Comparison of ENCODE assay signal across 8 mouse cellular contexts in the genomic region with DNA sequence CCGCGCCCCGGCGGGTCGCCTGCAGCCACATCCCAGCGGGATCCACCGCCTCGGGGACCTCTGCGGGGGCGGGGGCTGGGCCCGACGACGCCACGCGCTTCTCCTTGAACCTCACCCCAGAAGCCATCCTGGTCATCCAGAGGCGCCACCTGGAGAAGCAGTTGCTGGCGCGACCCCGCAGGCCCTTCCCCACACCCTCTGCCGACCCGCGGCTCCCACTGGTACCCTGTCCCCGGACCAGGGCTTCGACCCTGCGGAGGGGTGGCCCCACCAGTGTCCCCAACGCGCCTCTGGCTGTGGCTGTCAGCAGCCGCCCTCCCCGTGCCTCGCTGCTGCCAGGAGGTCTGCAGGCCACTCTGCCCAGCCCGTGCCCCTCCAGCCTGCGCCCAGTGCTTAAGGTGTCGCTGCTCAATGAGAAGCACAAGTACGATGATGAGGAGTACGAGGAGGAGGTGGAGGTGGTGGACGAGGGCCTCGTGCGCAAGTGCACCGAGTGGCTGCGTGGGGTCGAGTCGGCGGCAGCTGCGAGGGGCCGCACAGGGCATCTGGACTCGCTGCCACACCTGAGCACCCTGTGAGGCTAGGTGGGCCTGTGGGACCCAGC. TPM values are rescaled to one million over a fixed set of nuclear protein-coding genes. Genes with fewer than 3 reads are reported as not detected.
DNase-seq lines count a peak whose midpoint lies in the region; ATAC-seq and TF ChIP-seq lines count a peak whose summit lies in the region.

No protein-coding gene starts in this region.

- no peak for DNase-seq in kidney, postnatal 14 days
- DNase-seq in brain, embryonic 14.5 days (ENCODE audit: low read depth) = peak; percentile 26
- no peak for DNase-seq in liver, embryonic 14.5 days (ENCODE audit: low read depth in 3 of 3, low spot score in 3 of 3)
- DNase-seq in MN1 (ENCODE audit: low spot score) = no peak
- no peak for DNase-seq in urinary bladder, postnatal 10 days (ENCODE audit: low spot score)
- DNase-seq in adrenal gland, adult (ENCODE audit: inconsistent age in 2 of 2, low spot score in 1 of 2) = no peak

- no peak overlapping the region for H3K27ac ChIP-seq in kidney, embryonic 15.5 days
- peak overlapping the region; percentile 66; the same call in 1 of the 2 replicates for H3K27ac ChIP-seq in forebrain, embryonic 12.5 days
- H3K27ac ChIP-seq in liver, embryonic 14.5 days = no peak overlapping the region

- peaks cover 26% of the 10 kb centered on the region for H3K4me1 ChIP-seq in kidney, embryonic 15.5 days
- H3K4me1 ChIP-seq in forebrain, embryonic 12.5 days = peaks cover 25% of the 10 kb centered on the region
- no peaks in the 10 kb centered on the region for H3K4me1 ChIP-seq in liver, embryonic 14.5 days (replicated peaks; ENCODE audit: control insufficient read depth in 2 of 2, insufficient read depth in 2 of 2, low read length in 1 of 2)

- peak overlapping the region; percentile 39 for H3K9ac ChIP-seq in kidney, embryonic 15.5 days
- H3K9ac ChIP-seq in forebrain, embryonic 12.5 days = peak overlapping the region; percentile 82
- no peak overlapping the region for H3K9ac ChIP-seq in liver, embryonic 14.5 days (replicated peaks)

- no peak for TF ChIP-seq POLR2A in brain, embryonic 14.5 days (IDR thresholded peaks at IDR 0.05; ENCODE audit: borderline replicate concordance, extremely low read depth, insufficient read depth, insufficient read length, poor library complexity, severe bottlenecking)

- peak; percentile 30 for ATAC-seq in kidney, embryonic 15.5 days (replicated peaks; ENCODE audit: low FRiP score)
- ATAC-seq in forebrain, embryonic 12.5 days (ENCODE audit: low FRiP score) = peak; percentile 47
- no peak for ATAC-seq in liver, embryonic 14.5 days (ENCODE audit: insufficient read depth)

- H3K4me2 ChIP-seq in kidney, embryonic 15.5 days = peak overlapping the region; percentile 98
- peak overlapping the region; percentile 99 for H3K4me2 ChIP-seq in forebrain, embryonic 12.5 days
- H3K4me2 ChIP-seq in liver, embryonic 14.5 days (ENCODE audit: low read depth) = peak overlapping the region; percentile 54

- peak overlapping the region; percentile 53 for H3K4me3 ChIP-seq in kidney, embryonic 15.5 days (replicated peaks)
- H3K4me3 ChIP-seq in forebrain, embryonic 12.5 days (replicated peaks) = peak overlapping the region; percentile 66
- no peak overlapping the region; a peak in 1 of 4 replicates for H3K4me3 ChIP-seq in liver, embryonic 14.5 days (ENCODE audit: insufficient read depth in 1 of 2, low read depth in 2 of 2, low read length in 2 of 2)

- 10% methylated on average over 46 of the region's 46 CpGs for WGBS in kidney, embryonic 15.5 days
- 12% methylated on average over 43 of the region's 46 CpGs for WGBS in forebrain, embryonic 12.5 days
- 15% methylated on average over 46 of the region's 46 CpGs for WGBS in liver, embryonic 14.5 days (ENCODE audit: insufficient replicate concordance)

- peaks cover 50% of the 10 kb centered on the region for H3K27me3 ChIP-seq in kidney, embryonic 15.5 days
- peaks cover 51% of the 10 kb centered on the region for H3K27me3 ChIP-seq in forebrain, embryonic 12.5 days
- peaks cover 35% of the 10 kb centered on the region for H3K27me3 ChIP-seq in liver, embryonic 14.5 days (ENCODE audit: control insufficient read depth, insufficient read depth, low read length)

- TF ChIP-seq EP300 in liver, embryonic 14.5 days (IDR thresholded peaks at IDR 0.05; ENCODE audit: low read depth) = no peak

- no peaks in the 10 kb centered on the region for H3K9me3 ChIP-seq in kidney, embryonic 15.5 days (replicated peaks)
- H3K9me3 ChIP-seq in forebrain, embryonic 12.5 days = no peaks in the 10 kb centered on the region
- no peaks in the 10 kb centered on the region for H3K9me3 ChIP-seq in liver, embryonic 14.5 days (ENCODE audit: control insufficient read depth, low read length)

- H3K36me3 ChIP-seq in kidney, embryonic 15.5 days = no peaks in the 10 kb centered on the region; the same call in 1 of the 2 replicates
- H3K36me3 ChIP-seq in forebrain, embryonic 12.5 days (replicated peaks) = no peaks in the 10 kb centered on the region
- no peaks in the 10 kb centered on the region for H3K36me3 ChIP-seq in liver, embryonic 14.5 days (replicated peaks; ENCODE audit: control insufficient read depth, insufficient read depth, low read depth)

- no peak for TF ChIP-seq CTCF in brain, embryonic 14.5 days (IDR thresholded peaks at IDR 0.05; ENCODE audit: borderline replicate concordance, extremely low read depth, insufficient read depth, insufficient read length)
- no peak for TF ChIP-seq CTCF in liver, embryonic 14.5 days (IDR thresholded peaks at IDR 0.05; ENCODE audit: low read depth)

RNA-seq across cellular contexts. Expression of gene Prr18, which starts 4.2 kb away (rescaled TPM):
- polyA plus RNA-seq in kidney, embryonic 15.5 days (2015; fragmentation: Nextera tagmentation; extraction: Ambion mirVana) = 0.30 and 0.42 TPM in 2 replicates
- polyA plus RNA-seq in brain, embryonic 14.5 days (2012; rRNA removed) = 21.3 and 29.3 TPM in 2 replicates
- polyA plus RNA-seq in forebrain, embryonic 12.5 days (2016; fragmentation: Nextera tagmentation; extraction: Ambion mirVana) = 3.7 and 4.1 TPM in 2 replicates
- 0.03 and 0.06 TPM in 2 replicates for polyA plus RNA-seq in liver, embryonic 14.5 days (2012; rRNA removed)
- polyA plus RNA-seq in liver, embryonic 14.5 days (2014; fragmentation: Nextera tagmentation; extraction: Ambion mirVana) = not detected in 2 replicates

RNA-seq across cellular contexts. Expression of gene T2, which starts 14.3 kb away (rescaled TPM):
- polyA plus RNA-seq in kidney, embryonic 15.5 days (2015; fragmentation: Nextera tagmentation; extraction: Ambion mirVana) = 0.26 and 0.66 TPM in 2 replicates
- polyA plus RNA-seq in brain, embryonic 14.5 days (2012; rRNA removed) = 0.81 and 1.4 TPM in 2 replicates
- polyA plus RNA-seq in forebrain, embryonic 12.5 days (2016; fragmentation: Nextera tagmentation; extraction: Ambion mirVana) = 0.44 and 0.55 TPM in 2 replicates
- 0.04 and 0.09 TPM in 2 replicates for polyA plus RNA-seq in liver, embryonic 14.5 days (2012; rRNA removed)
- polyA plus RNA-seq in liver, embryonic 14.5 days (2014; fragmentation: Nextera tagmentation; extraction: Ambion mirVana) = not detected in 2 replicates

RNA-seq across cellular contexts. Expression of gene Sft2d1, which starts 30.6 kb away (rescaled TPM):
- polyA plus RNA-seq in kidney, embryonic 15.5 days (2015; fragmentation: Nextera tagmentation; extraction: Ambion mirVana) = 77.8 and 81.4 TPM in 2 replicates
- 156 and 229 TPM in 2 replicates for polyA plus RNA-seq in brain, embryonic 14.5 days (2012; rRNA removed)
- 86.3 and 87.8 TPM in 2 replicates for polyA plus RNA-seq in forebrain, embryonic 12.5 days (2016; fragmentation: Nextera tagmentation; extraction: Ambion mirVana)
- 39.5 and 46.9 TPM in 2 replicates for polyA plus RNA-seq in liver, embryonic 14.5 days (2012; rRNA removed)
- 51.7 and 51.9 TPM in 2 replicates for polyA plus RNA-seq in liver, embryonic 14.5 days (2014; fragmentation: Nextera tagmentation; extraction: Ambion mirVana)

RNA-seq across cellular contexts. Expression of gene Mpc1, which starts 58.8 kb away (rescaled TPM):
- polyA plus RNA-seq in kidney, embryonic 15.5 days (2015; fragmentation: Nextera tagmentation; extraction: Ambion mirVana) = 165 and 179 TPM in 2 replicates
- 141 and 162 TPM in 2 replicates for polyA plus RNA-seq in brain, embryonic 14.5 days (2012; rRNA removed)
- 122 and 124 TPM in 2 replicates for polyA plus RNA-seq in forebrain, embryonic 12.5 days (2016; fragmentation: Nextera tagmentation; extraction: Ambion mirVana)
- polyA plus RNA-seq in liver, embryonic 14.5 days (2012; rRNA removed) = 45.9 and 50.5 TPM in 2 replicates
- polyA plus RNA-seq in liver, embryonic 14.5 days (2014; fragmentation: Nextera tagmentation; extraction: Ambion mirVana) = 150 and 151 TPM in 2 replicates

Comparison
In these comparisons a context has a peak if more than half of its experiments do, and no peak if none do; other contexts are left out.
1. H3K4me3 ChIP-seq: peak in kidney, embryonic 15.5 days (single experiment) and forebrain, embryonic 12.5 days (single experiment); none in liver, embryonic 14.5 days (0 of 2).
2. Peak in every context shown above with its lines, with median percentiles within 50 percentile points of each other: H3K4me2 ChIP-seq.